Mouse (Mus musculus) embryo, embryonic 11 days (tissue): ENCODE measurements around the gene Ube4a.
A peak's percentile ranks its signal among the peaks of the same experiment; 100 is the strongest.
"Not testable (repeated sequence)": the region's sequence is repeated elsewhere in the genome, so short reads cannot be mapped to it uniquely, and the experiment has no call there.

Source experiments
- DNase-seq: peaks from one replicate; pipeline ENCODE4 v3.0.0-alpha.2; 2015

The Ube4a gene

GRCm38 (mm10) chr9:44980242-44980641 lies 14.8 kb upstream of the Ube4a start, which contains the start of gene Cd3g:
Gene Cd3g (minus strand): TSS chr9:44980431.
- DNase-seq: no peak

DNA sequence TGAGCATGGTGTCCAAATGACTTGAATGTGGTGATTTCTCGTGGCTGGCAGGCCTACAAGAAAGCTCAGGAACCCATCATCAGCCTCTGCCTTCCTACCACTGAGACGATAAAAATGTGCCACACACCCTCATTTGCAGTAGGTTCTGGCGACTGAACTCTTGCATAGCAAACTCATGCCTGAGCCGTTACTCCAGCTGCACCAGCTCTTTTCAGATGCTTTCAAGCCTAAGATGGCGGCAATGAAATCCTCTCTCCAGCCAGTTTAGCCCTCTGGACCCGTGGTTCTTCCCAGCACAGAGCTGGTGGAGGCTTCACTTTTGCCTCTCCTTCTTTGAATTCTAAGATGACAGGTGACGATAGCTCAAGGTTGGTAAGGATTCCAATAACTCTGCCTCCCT lies 14.4 kb upstream of the Ube4a start:
- DNase-seq: no peak

DNA sequence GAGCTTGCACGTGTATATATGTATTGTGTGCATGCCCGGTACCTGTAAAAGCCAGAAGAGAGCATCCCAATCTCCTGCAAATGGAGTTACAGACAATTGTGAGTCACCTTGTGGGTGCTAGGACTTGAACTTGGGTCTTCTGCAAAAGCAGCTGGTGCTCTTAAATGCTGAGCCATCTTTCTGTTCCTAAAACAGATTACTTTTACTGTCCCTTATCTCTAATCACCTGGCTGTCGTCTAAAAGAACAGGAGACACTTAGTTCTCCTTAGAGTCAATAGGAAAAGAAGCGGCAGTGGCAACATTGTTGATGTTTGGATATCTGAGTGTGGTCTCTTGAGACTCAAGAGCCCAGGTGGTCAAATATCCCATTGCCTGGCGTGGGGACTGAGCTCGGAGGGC lies 12.4 kb upstream of the Ube4a start:
- DNase-seq: no peak

DNA sequence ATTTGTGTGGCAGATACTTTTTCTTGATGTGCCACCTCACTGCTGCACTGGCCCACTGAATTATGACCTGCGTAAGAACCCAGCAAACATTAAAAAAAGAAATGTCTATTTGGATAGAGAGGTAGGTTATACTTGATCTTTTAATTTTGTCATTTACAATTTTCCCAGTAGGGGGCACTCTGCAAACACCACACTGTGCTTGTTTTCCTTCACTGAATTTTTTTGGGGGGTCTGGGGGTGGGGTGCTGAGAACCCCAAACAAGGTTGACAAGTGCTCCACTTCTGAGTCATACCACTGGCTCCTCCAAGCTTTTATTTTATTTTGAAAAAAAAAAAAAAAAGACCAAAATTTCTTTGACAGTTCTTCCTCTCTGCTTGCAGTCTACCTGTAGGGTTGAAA lies 4.0 kb upstream of the Ube4a start:
- no peak for DNase-seq

DNA sequence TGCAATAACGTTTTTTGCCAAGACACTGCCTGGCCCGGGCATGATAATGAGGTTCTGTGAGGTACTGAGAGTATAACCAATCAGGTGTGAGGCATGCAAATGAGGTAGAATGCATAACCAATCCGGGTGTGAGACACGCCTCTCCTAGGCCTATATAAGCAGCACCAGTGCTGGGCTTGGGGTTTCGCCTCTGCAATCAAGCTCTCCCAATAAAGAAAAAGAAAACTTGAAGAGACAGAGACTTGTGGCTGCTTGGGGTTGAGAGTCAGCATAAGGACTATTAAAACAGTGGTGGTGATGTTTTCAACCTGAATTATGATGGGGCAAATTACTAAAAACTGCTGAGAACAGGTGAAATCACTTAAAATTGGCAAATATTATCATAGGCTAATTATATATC lies 2.4 kb upstream of the Ube4a start:
- not testable (repeated sequence) for DNase-seq

DNA sequence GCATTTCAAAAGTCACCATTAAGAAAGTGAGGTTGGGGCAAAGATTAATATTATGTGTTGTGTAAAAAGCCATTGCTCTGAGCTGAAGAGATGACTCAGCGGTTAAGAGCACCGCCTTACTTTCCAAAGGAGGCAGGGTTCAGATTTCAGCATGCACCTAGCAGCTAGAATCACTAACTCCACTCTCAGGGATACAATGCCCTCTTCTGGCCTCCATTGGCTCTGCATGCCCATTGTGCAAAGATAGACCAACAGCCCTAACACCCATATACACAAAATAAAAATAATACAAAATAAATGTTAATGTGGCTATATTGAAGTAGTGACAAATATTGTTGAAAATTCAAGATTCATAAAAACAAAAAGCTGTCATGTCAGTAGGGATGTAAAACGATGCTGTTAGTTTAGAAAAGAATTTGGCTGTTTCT lies 1.4 kb upstream of the Ube4a start:
- peak; percentile 79 for DNase-seq

- DNase-seq: no peak
Observed at GRCm38 (mm10) chr9:44965833-44966466, 550 bp upstream of the Ube4a start.

DNA sequence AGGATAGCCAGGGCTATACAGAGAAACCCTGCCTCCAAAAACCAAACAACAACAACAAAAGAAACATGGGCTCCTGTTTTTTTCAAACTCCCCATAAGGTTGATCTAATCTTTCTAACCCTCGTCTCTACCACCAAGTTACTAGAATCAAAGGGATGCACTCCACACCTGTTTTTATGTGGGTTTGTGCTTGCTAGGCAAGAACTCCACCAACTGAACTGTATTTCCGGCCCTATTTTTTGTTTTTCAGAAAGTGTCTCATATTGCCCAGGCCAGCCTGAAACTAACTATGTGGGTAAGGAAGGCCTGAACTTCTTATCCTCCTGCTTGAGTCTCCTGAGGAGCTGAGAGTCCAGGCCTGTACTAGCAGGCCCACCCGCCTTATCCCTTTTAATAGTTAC lies 11.0 kb downstream of the Ube4a start:
- DNase-seq: no peak

- no peak for DNase-seq
Observed at GRCm38 (mm10) chr9:44947836-44948235, 17.6 kb downstream of the Ube4a start.

GRCm38 (mm10) chr9:44946185-44946695 lies 19.2 kb downstream of the Ube4a start:
- DNase-seq: no peak

- DNase-seq: no peak
Observed at GRCm38 (mm10) chr9:44942421-44942820, 23.0 kb downstream of the Ube4a start.

GRCm38 (mm10) chr9:44941756-44942155 lies 23.6 kb downstream of the Ube4a start:
- DNase-seq: no peak

DNA sequence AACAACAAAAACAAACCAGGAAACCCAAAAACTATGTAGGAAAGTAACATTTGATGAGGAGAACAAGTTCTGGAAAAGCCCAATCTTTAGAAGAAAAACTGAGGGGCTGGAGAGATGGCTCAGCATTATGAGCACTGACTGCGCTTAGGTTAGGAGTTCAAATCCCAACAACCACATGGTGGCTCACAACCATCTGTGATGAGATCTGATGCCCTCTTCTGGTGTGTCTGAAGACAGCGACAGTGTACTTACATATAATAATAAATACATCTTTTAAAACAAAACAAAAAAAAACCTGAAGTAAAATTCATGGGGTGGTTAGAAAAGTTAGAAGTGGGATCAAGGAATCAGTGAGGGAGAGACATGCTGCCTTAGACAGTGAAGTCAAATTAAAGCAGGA lies 43.9 kb downstream of the Ube4a start:
- DNase-seq: no peak

DNA sequence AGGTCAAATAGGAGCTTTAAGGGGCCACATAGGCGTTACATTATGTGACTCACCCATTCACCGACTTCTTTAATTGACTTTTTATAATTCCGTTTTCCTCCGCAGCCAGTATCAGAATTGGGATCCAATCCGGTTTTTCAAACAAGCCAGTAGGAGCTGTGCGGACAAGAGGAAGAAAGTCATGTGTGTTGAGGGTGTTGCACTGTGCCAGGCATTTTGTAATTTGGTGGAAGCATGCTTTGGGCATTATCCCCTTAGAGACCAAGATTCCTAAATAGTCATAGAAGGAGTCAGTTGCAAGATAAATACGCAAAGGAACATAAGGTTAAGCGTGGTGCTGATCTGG lies 44.3 kb downstream of the Ube4a start:
- no peak for DNase-seq

DNA sequence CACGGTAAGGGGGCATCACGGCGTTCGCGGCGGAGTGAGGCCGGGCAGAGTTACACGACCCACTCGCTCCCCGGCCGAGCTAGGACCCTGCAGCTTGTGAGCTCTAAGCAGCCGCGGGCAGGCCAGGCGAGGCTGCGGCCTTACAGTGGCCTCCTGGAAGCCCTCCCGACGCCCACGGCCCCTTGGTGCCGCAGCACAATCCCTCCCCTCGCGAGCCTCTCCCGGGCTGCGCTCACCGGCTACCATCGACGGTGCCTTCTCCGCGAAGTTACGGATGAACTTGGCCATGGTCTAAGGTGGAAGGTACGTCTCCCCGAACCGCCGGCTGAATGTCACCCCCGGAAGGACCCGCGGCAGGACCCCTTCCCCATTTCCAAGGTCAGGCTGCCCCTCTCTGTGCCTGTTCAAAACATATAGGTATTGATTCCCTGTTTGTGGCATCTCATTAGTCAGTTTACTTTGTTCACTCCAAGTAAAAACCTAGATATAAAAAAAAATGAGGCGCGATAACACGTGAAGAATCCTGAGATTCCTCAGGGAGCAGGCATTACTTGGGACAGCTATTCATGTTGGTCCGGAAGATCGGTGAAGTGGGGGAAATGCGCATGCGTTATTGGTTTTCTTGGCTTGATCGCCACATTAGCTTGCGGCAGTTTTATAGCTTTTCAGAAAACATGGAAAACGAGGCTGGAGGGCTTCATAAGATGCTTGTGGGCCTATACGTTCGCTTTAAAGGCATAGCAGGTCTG lies 44.9 kb downstream of the Ube4a start, which contains the start of gene Atp5l:
TSS of gene Atp5l (minus strand) at position 369 of the 749 bp plus-strand sequence.
- peak; percentile 97 for DNase-seq

DNA sequence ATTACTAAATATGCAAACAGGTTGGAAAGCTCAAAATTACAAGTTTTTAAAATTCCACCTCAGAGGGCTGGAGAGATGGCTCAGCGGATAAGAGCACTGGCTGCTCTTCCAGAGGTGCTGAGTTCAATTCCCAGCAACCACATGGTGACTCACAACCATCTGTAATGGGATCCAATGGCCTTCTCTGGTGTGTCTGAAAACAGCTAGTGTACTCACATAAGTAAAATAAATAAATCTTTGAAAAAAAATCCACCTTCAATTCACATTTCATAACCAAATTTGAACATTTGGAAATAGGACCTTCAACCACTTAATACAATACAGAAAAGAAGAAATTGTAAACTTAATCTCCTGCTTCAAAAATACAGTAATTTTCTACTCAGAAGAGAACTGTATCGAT lies 45.8 kb downstream of the Ube4a start:
- no peak for DNase-seq

GRCm38 (mm10) chr9:44916196-44916595 lies 49.2 kb downstream of the Ube4a start:
- DNase-seq: peak; percentile 39

DNA sequence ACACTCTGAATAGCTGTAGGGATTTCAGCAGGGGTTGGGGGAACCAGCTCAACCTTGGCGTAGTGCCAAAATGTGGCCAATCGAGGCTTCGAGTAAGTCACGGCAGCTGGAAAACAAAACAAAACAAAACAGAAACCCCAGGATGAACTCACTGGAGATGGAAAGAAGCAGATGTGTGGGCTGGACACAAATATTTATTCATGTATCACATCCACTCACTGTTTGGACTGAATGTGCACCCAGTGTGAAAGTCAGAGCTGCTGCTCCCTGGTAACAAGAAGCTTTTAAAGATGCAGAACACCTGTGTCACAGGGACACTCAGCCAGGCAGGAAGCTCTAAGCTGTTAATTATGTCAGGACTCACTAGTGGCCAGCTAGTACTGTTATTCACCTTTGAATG lies 50.7 kb downstream of the Ube4a start:
- DNase-seq: no peak

DNA sequence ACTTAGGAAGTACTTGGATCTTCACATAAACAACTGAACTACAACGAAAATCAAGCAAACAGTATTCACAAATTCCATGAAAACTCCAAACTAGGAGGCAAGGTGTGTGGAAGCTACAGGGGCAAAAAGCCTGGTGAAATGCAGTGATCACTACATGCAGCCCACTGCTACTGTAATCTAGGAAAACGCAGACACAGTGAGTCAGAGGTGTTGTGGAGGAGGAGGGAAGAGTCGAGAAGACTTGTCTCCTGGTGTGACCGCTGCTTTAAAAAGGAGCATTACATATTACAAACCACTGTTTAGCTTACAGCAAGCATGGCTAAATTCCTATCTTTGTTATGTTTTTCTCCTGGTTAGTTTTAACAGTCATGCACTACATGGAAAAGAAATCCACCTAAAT lies 54.0 kb downstream of the Ube4a start:
- no peak for DNase-seq

- no peak for DNase-seq
Observed at GRCm38 (mm10) chr9:44905620-44906019, 59.8 kb downstream of the Ube4a start.

- no peak for DNase-seq
Observed at GRCm38 (mm10) chr9:44904964-44905363, 60.4 kb downstream of the Ube4a start.

GRCm38 (mm10) chr9:44903856-44904255 lies 61.5 kb downstream of the Ube4a start:
- DNase-seq: no peak

DNA sequence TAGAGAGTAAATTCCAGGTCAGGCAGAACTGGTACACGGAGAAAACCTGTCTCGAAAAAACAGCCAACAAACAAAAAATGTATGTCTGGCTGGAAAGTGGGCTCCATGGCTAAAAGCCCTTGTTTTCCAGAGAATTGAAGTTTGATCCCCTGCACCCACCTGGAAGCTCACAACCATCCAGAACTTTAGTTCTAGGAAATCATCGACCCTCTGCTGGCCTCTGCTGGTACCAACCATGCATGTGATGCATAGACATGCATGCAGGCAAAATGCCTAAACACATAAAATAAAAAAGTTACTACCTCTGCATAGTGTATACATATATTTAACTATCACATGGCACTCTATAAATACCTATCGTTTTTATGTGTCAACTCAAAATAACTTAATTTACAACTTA lies 65.0 kb downstream of the Ube4a start:
- no peak for DNase-seq

DNA sequence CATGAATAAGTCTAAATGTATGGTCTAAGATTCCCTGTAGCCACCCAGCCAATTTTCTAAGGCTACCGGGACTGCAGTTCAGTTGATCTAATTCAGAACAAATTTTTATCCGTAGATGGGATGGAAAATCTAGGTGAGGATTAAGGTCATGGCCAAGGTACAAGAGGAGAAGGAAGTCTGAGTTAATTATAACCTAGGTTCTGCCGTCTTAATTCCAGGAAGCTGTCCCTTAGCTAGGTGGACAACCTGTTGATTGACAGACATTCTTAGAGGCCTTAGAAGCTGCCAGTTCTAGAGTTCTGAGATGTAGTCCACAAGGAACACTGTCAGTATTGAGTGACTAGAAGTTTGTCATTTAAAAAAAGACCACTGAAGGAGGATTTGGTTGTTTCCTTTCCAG lies 65.7 kb downstream of the Ube4a start:
- no peak for DNase-seq

DNA sequence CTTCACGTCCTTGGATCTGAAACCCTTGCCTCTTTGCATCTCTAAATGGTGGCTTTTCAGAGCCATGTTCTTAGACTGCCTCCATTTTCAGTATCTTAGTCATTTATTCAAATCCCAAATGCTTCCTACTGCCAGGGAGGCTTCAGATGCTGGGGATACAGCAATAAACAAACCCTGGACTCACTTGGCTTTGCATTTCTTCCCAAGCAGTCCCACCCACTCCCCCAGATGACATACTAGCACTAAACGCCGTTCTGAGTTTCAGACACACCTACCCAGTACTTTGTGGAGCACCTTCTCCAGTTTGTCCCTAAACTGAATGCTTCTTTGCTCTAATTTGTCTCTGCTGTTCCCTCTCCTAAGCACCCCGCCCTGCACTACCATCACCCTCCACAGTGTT lies 68.4 kb downstream of the Ube4a start:
- DNase-seq: no peak
